Mouse (Mus musculus): ENCODE results near the gene Pdxp. TPM values are rescaled to one million over a fixed set of nuclear protein-coding genes. Genes with fewer than 3 reads are reported as not detected.

Pdxp gene
- polyA plus RNA-seq, 1 experiment from 2014 or later = 126 TPM

GRCm38 (mm10) chr15:78896149-78896548 is 17.6 kb upstream of the Pdxp start:
- no peak for ATAC-seq
- no peak overlapping the region for H3K4me2 ChIP-seq (ENCODE audit: low read length)

GRCm38 (mm10) chr15:78897488-78897887 is 16.2 kb upstream of the Pdxp start:
- peaks cover 13% of the 10 kb centered on the region for H3K4me1 ChIP-seq (ENCODE audit: control insufficient read depth, insufficient read depth, low read length)
- no peak overlapping the region for H3K27ac ChIP-seq (ENCODE audit: low read length)
- no peak overlapping the region for H3K9ac ChIP-seq (ENCODE audit: low read depth, low read length)
- no peak overlapping the region for H3K4me3 ChIP-seq (ENCODE audit: low read depth, low read length)
- WGBS = 83% methylated on average over 4 of the region's 4 CpGs
- peaks cover 10% of the 10 kb centered on the region for H3K27me3 ChIP-seq (ENCODE audit: control insufficient read depth, insufficient read depth, low read depth, low read length)
- ATAC-seq = no peak
- H3K9me3 ChIP-seq (replicated peaks; ENCODE audit: control insufficient read depth, low read length, poor library complexity, severe bottlenecking) = no peaks in the 10 kb centered on the region
- peaks cover 3% of the 10 kb centered on the region; the same call in 1 of the 2 replicates for H3K36me3 ChIP-seq (ENCODE audit: control insufficient read depth, insufficient read depth, low read length)
- no peak overlapping the region for H3K4me2 ChIP-seq (ENCODE audit: low read length)

More at GRCm38 (mm10) chr15:78896149-78896548, 17.6 kb upstream of the Pdxp start:
- peaks cover 10% of the 10 kb centered on the region for H3K27me3 ChIP-seq (ENCODE audit: control insufficient read depth, insufficient read depth, low read depth, low read length)
- WGBS = 74% methylated on average over 3 of the region's 3 CpGs
- no peaks in the 10 kb centered on the region for H3K9me3 ChIP-seq (replicated peaks; ENCODE audit: control insufficient read depth, low read length, poor library complexity, severe bottlenecking)
- peaks cover 15% of the 10 kb centered on the region for H3K36me3 ChIP-seq (ENCODE audit: control insufficient read depth, insufficient read depth, low read length)
- H3K27ac ChIP-seq (ENCODE audit: low read length) = no peak overlapping the region
- H3K4me3 ChIP-seq (ENCODE audit: low read depth, low read length) = no peak overlapping the region
- H3K9ac ChIP-seq (ENCODE audit: low read depth, low read length) = no peak overlapping the region
- peaks cover 10% of the 10 kb centered on the region for H3K4me1 ChIP-seq (ENCODE audit: control insufficient read depth, insufficient read depth, low read length)

GRCm38 (mm10) chr15:78898507-78899001 is 15.2 kb upstream of the Pdxp start:
- 53% methylated on average over 6 of the region's 6 CpGs for WGBS
- no peak overlapping the region for H3K9ac ChIP-seq (ENCODE audit: low read depth, low read length)
- no peak overlapping the region for H3K27ac ChIP-seq (ENCODE audit: low read length)
- ATAC-seq = no peak
- no peak overlapping the region for H3K4me3 ChIP-seq (ENCODE audit: low read depth, low read length)
- no peaks in the 10 kb centered on the region for H3K9me3 ChIP-seq (replicated peaks; ENCODE audit: control insufficient read depth, low read length, poor library complexity, severe bottlenecking)
- no peak overlapping the region for H3K4me2 ChIP-seq (ENCODE audit: low read length)
- H3K4me1 ChIP-seq (ENCODE audit: control insufficient read depth, insufficient read depth, low read length) = peaks cover 13% of the 10 kb centered on the region
- peaks cover 10% of the 10 kb centered on the region for H3K27me3 ChIP-seq (ENCODE audit: control insufficient read depth, insufficient read depth, low read depth, low read length)
- 0 out of 2 replicates have a peak, but pooled peaks cover 2% of the 10 kb centered on the region for H3K36me3 ChIP-seq (ENCODE audit: control insufficient read depth, insufficient read depth, low read length)

GRCm38 (mm10) chr15:78899409-78899739 is 14.3 kb upstream of the Pdxp start, which contains the start of gene Gm49510:
Gene Gm49510 (plus strand): TSS chr15:78899667.
- Histone ChIP-seq H3K9me3 (replicated peaks; ENCODE audit: control insufficient read depth, low read length, poor library complexity, severe bottlenecking) (no peaks in the 10 kb centered on the region), H3K4me2 (ENCODE audit: low read length) (peak within 1 kb of the TSS; percentile 96), H3K27me3 (ENCODE audit: control insufficient read depth, insufficient read depth, low read depth, low read length) (peaks cover 10% of the 10 kb centered on the region), H3K36me3 (ENCODE audit: control insufficient read depth, insufficient read depth, low read length) (0 out of 2 replicates have a peak, but pooled peaks cover 2% of the 10 kb centered on the region), H3K9ac (ENCODE audit: low read depth, low read length) (peak within 1 kb of the TSS; percentile 68), H3K4me1 (ENCODE audit: control insufficient read depth, insufficient read depth, low read length) (peaks cover 13% of the 10 kb centered on the region), H3K4me3 (ENCODE audit: low read depth, low read length) (peak within 1 kb of the TSS; percentile 53), H3K27ac (ENCODE audit: low read length) (no peak within 1 kb of the TSS; the same call in 1 of the 2 replicates)
- no peak for ATAC-seq
- WGBS = 7% methylated on average over 15 of the region's 20 CpGs

GRCm38 (mm10) chr15:78899740-78900584 is 13.8 kb upstream of the Pdxp start, which contains the start of gene Sh3bp1:
Gene Sh3bp1 (plus strand): TSS chr15:78899768.
- H3K4me1 ChIP-seq (ENCODE audit: control insufficient read depth, insufficient read depth, low read length) = peaks cover 13% of the 10 kb centered on the region
- H3K9me3 ChIP-seq (replicated peaks; ENCODE audit: control insufficient read depth, low read length, poor library complexity, severe bottlenecking) = no peaks in the 10 kb centered on the region
- peak within 1 kb of the TSS; percentile 53 for H3K4me3 ChIP-seq (ENCODE audit: low read depth, low read length)
- peak within 1 kb of the TSS; percentile 96 for H3K4me2 ChIP-seq (ENCODE audit: low read length)
- ATAC-seq = no peak
- H3K27ac ChIP-seq (ENCODE audit: low read length) = no peak within 1 kb of the TSS; the same call in 1 of the 2 replicates
- H3K36me3 ChIP-seq (ENCODE audit: control insufficient read depth, insufficient read depth, low read length) = 0 out of 2 replicates have a peak, but pooled peaks cover under 1% of the 10 kb centered on the region
- WGBS = 1% methylated on average over 46 of the region's 47 CpGs
- H3K27me3 ChIP-seq (ENCODE audit: control insufficient read depth, insufficient read depth, low read depth, low read length) = peaks cover 10% of the 10 kb centered on the region
- peak within 1 kb of the TSS; percentile 68 for H3K9ac ChIP-seq (ENCODE audit: low read depth, low read length)

- H3K27me3 ChIP-seq (ENCODE audit: control insufficient read depth, insufficient read depth, low read depth, low read length) = peaks cover 10% of the 10 kb centered on the region
- no peaks in the 10 kb centered on the region for H3K36me3 ChIP-seq (ENCODE audit: control insufficient read depth, insufficient read depth, low read length)
- H3K4me3 ChIP-seq (ENCODE audit: low read depth, low read length) = peak overlapping the region; percentile 53; the same call in 1 of the 2 replicates
- no peak overlapping the region for H3K9ac ChIP-seq (ENCODE audit: low read depth, low read length)
- H3K9me3 ChIP-seq (replicated peaks; ENCODE audit: control insufficient read depth, low read length, poor library complexity, severe bottlenecking) = no peaks in the 10 kb centered on the region
- peaks cover 13% of the 10 kb centered on the region for H3K4me1 ChIP-seq (ENCODE audit: control insufficient read depth, insufficient read depth, low read length)
- 26% methylated on average over 18 of the region's 18 CpGs for WGBS
- peak overlapping the region; percentile 96 for H3K4me2 ChIP-seq (ENCODE audit: low read length)
- no peak for ATAC-seq
- no peak overlapping the region for H3K27ac ChIP-seq (ENCODE audit: low read length)
These were observed 12.9 kb upstream of the Pdxp start for GRCm38 (mm10) chr15:78900585-78901421.

- Histone ChIP-seq H3K9ac (ENCODE audit: low read depth, low read length) (no peak overlapping the region), H3K27ac (ENCODE audit: low read length) (no peak overlapping the region), H3K4me3 (ENCODE audit: low read depth, low read length) (no peak overlapping the region), H3K27me3 (ENCODE audit: control insufficient read depth, insufficient read depth, low read depth, low read length) (peaks cover 10% of the 10 kb centered on the region), H3K4me2 (ENCODE audit: low read length) (no peak overlapping the region), H3K36me3 (ENCODE audit: control insufficient read depth, insufficient read depth, low read length) (no peaks in the 10 kb centered on the region), H3K4me1 (ENCODE audit: control insufficient read depth, insufficient read depth, low read length) (peaks cover 13% of the 10 kb centered on the region), H3K9me3 (replicated peaks; ENCODE audit: control insufficient read depth, low read length, poor library complexity, severe bottlenecking) (no peaks in the 10 kb centered on the region)
- ATAC-seq = no peak
- 42% methylated on average over 8 of the region's 8 CpGs for WGBS
These were observed 12.3 kb upstream of the Pdxp start for GRCm38 (mm10) chr15:78901422-78901789.

GRCm38 (mm10) chr15:78903243-78903642 is 10.5 kb upstream of the Pdxp start:
- 0 out of 2 replicates have a peak, but pooled peaks have one; percentile 19 for ATAC-seq
- Histone ChIP-seq H3K9me3 (replicated peaks; ENCODE audit: control insufficient read depth, low read length, poor library complexity, severe bottlenecking) (no peaks in the 10 kb centered on the region), H3K9ac (ENCODE audit: low read depth, low read length) (no peak overlapping the region), H3K27ac (ENCODE audit: low read length) (no peak overlapping the region), H3K4me3 (ENCODE audit: low read depth, low read length) (no peak overlapping the region), H3K27me3 (ENCODE audit: control insufficient read depth, insufficient read depth, low read depth, low read length) (peaks cover 10% of the 10 kb centered on the region; the same call in 1 of the 2 replicates), H3K36me3 (ENCODE audit: control insufficient read depth, insufficient read depth, low read length) (no peaks in the 10 kb centered on the region), H3K4me2 (ENCODE audit: low read length) (no peak overlapping the region), H3K4me1 (ENCODE audit: control insufficient read depth, insufficient read depth, low read length) (peaks cover 13% of the 10 kb centered on the region)
- WGBS = 11% methylated on average over 2 of the region's 2 CpGs

Data from midbrain, embryonic 16.5 days (tissue).